Mouse (Mus musculus): ENCODE data around the gene Ccdc150. TPM values are rescaled to one million over a fixed set of nuclear protein-coding genes. Genes with fewer than 3 reads are reported as not detected.

Gene Ccdc150
- polyA plus RNA-seq, 1 experiment, result 0.36 TPM

DNA sequence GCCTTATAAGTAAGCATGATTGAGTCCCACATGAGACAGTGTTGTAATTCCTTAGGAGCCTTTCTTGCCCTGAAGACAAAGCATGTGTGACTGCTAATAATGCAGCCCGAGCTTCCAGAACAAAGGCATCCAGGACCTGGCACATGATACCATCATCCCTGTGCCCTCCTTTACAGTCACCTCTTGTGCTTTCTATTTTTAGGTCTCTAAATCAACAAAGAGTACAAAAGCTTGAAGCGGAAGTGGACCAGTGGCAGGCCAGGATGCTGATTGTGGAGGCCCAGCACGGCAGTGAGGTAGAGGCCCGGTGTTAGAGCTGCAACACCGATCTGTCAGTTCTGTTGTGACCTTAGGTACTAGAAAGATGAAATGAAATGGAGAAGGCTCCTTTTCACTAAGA, 105.0 kb downstream of the Ccdc150 start:
- DNase-seq (ENCODE audit: low read depth), result no peak
- TF ChIP-seq CTCF (IDR thresholded peaks at IDR 0.05; ENCODE audit: borderline replicate concordance, extremely low read depth, insufficient read depth, insufficient read length) (no peak), POLR2A (IDR thresholded peaks at IDR 0.05; ENCODE audit: borderline replicate concordance, extremely low read depth, insufficient read depth, insufficient read length, poor library complexity, severe bottlenecking) (no peak)

DNA sequence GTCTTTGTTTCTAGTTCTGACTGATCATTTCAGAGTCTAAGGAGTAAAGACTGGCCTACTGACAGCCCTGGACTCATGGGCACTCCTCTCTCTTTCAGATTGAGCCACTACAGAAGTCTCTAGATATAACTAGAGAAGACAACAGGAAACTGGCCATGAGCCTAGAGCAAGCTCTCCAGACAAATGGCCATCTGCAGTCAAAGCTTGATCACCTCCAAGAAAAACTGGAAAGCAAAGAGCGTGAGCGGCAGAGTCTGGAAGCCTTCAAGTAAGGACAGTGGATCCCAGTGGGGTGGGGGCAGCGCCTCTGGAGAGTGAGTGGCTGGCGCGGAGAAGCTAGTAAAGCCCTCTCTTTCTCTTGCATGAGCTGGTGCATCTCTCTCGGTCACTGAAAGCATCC, 106.1 kb downstream of the Ccdc150 start:
- TF ChIP-seq CTCF (IDR thresholded peaks at IDR 0.05; ENCODE audit: borderline replicate concordance, extremely low read depth, insufficient read depth, insufficient read length) (no peak), POLR2A (IDR thresholded peaks at IDR 0.05; ENCODE audit: borderline replicate concordance, extremely low read depth, insufficient read depth, insufficient read length, poor library complexity, severe bottlenecking) (no peak)
- no peak for DNase-seq (ENCODE audit: low read depth)

DNA sequence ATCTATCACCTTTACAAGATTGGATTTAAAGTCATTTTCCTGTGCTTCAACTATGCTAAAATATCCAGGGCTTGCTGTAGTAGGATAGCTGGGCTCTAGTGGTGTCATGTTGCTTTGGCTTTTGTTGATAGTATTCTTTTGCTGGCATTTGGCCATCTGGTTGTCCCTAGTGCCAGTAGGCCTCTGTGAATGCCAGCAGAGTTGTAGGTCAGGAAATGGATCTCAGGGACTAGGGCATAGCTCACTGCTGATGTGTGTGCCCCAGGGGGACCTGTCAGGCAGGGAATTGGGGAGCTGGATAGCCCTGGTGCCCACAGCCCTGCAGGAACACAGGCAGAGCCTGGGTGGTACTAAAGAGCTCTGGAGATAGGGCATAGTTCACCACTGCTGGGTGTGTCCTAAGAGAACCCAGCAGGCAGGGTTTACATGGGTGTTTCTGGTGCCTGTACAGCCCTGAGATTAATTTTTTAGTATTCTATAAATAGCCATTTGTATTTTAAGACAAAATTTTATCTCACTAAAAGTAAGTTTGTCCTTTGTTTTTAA, 127.1 kb downstream of the Ccdc150 start:
- DNase-seq (ENCODE audit: low read depth), result no peak
- TF ChIP-seq CTCF (IDR thresholded peaks at IDR 0.05; ENCODE audit: borderline replicate concordance, extremely low read depth, insufficient read depth, insufficient read length) (no peak), POLR2A (IDR thresholded peaks at IDR 0.05; ENCODE audit: borderline replicate concordance, extremely low read depth, insufficient read depth, insufficient read length, poor library complexity, severe bottlenecking) (no peak)

DNA sequence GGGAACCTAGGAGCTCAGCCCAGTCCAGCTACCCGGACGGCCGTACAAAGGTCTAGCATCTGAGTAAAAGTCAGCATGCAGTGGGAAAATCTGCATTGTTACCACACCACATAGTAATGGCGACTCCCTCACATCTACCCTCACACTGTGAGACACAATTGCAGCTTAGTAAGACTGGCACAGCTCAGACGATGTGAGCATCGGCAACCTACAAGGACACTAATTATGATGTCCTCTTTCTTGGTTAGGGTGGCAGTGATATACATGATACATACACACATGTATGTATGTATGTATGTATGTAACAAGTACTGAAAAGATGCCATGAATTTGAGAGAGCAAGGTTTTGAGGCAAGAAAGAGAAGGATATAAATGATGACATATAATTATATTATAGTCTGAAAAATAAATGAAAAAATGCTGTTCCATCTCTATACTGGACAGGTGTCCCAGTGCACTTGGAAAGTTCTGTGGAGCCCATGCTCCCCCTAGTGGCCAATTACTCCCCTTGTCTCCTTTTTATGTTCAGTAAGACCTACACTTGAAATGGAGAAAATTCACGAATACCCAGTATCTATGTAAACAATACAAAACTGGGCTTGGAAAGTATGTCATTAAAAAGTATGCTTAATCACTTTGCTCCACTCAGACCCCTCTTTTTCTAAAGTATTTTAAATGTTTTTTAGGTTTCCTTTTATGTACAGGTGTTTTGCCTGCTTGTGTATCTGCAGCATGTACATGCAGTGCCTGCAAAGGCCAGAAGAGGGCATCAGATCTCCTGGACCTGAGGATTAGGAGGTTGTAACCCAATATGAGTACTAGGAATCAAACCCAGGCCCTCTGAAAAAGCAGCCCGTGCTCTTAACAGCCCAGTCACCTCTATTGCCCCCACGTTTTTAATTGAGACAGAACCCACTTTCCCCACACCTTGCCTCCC, 130.8 kb downstream of the Ccdc150 start:
- peak; percentile 82 for DNase-seq (ENCODE audit: low read depth)
- TF ChIP-seq CTCF (IDR thresholded peaks at IDR 0.05; ENCODE audit: borderline replicate concordance, extremely low read depth, insufficient read depth, insufficient read length), result peak; percentile 62; the same call in 1 of the 2 replicates
- TF ChIP-seq POLR2A (IDR thresholded peaks at IDR 0.05; ENCODE audit: borderline replicate concordance, extremely low read depth, insufficient read depth, insufficient read length, poor library complexity, severe bottlenecking), result no peak

DNA sequence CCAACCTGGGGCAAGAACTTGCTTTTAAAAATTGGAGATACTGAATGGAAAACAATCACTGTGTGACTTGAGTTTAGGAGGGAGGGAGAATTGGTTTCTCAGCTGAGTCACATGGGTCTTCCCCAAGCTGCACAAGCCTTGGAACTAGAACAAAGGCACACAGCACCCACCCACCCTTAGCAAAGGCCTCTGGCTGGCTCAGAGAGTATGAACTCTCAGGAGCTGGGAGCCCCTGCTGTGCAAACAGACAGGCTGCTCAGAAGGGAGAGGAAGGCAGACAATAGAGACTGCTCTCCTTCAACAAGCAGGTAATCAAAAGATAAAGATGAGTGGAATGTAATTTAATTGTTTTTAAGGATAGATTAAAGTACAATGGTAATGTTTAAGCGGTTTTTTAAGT, 133.7 kb downstream of the Ccdc150 start:
- TF ChIP-seq CTCF (IDR thresholded peaks at IDR 0.05; ENCODE audit: borderline replicate concordance, extremely low read depth, insufficient read depth, insufficient read length), result no peak
- no peak for TF ChIP-seq POLR2A (IDR thresholded peaks at IDR 0.05; ENCODE audit: borderline replicate concordance, extremely low read depth, insufficient read depth, insufficient read length, poor library complexity, severe bottlenecking)
- DNase-seq (ENCODE audit: low read depth), result peak; percentile 11

DNA sequence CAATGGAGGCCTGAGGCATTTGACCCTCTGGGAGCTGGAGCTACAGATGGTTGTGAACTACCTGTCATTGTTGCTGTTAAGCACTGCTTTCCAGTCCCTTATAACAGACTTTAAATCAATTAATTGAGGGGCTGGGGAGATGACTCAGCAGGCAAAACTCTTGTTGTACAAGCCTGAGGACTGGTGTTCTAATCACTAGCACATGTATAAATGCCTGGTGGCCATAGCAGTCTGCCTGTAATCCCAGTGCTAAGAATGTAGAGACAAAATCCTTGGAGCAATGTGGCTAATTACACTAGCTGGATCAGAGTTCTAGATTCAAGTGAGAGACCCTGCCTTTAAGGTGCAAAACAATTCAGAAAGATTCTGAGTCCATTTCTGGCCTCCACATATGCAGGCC, 152.3 kb downstream of the Ccdc150 start:
- TF ChIP-seq CTCF (IDR thresholded peaks at IDR 0.05; ENCODE audit: borderline replicate concordance, extremely low read depth, insufficient read depth, insufficient read length) (no peak), POLR2A (IDR thresholded peaks at IDR 0.05; ENCODE audit: borderline replicate concordance, extremely low read depth, insufficient read depth, insufficient read length, poor library complexity, severe bottlenecking) (no peak)
- no peak for DNase-seq (ENCODE audit: low read depth)

Other genes with a start within 250 kb of the Ccdc150 start
- gene Hecw2, start 55.5 kb upstream of the Ccdc150 start, polyA plus RNA-seq (2012; rRNA removed), result 2.3 and 4.7 TPM in 2 replicates
- gene Gtf3c3, start 188.3 kb downstream of the Ccdc150 start, polyA plus RNA-seq (2012; rRNA removed), result 16.4 and 17.0 TPM in 2 replicates

Measured in brain, embryonic 14.5 days (tissue).